Mouse (Mus musculus): ENCODE measurements around the gene Ruvbl1. TPM values are rescaled to one million over a fixed set of nuclear protein-coding genes. Genes with fewer than 3 reads are reported as not detected.

The Ruvbl1 gene
- polyA plus RNA-seq, 1 experiment from 2014 or later, result 125 TPM

- WGBS, result 77% methylated on average over 3 of the region's 3 CpGs
- H3K27me3 ChIP-seq (replicated peaks), result no peaks in the 10 kb centered on the region
- no peaks in the 10 kb centered on the region for H3K9me3 ChIP-seq
- H3K36me3 ChIP-seq, result no peaks in the 10 kb centered on the region
- no peak overlapping the region for H3K4me3 ChIP-seq (replicated peaks)
- H3K4me1 ChIP-seq (replicated peaks), result 0 out of 2 replicates have a peak, but pooled peaks cover 3% of the 10 kb centered on the region
- no peak for ATAC-seq
- no peak overlapping the region for H3K4me2 ChIP-seq (replicated peaks)
- H3K9ac ChIP-seq, result no peak overlapping the region
- no peak overlapping the region for H3K27ac ChIP-seq
These were observed 57.8 kb downstream of the Ruvbl1 start for GRCm38 (mm10) chr6:88523043-88523442.

- WGBS, result 88% methylated on average over 3 of the region's 3 CpGs
- Histone ChIP-seq H3K4me3 (replicated peaks) (no peak overlapping the region), H3K9ac (no peak overlapping the region), H3K27me3 (replicated peaks) (no peaks in the 10 kb centered on the region), H3K27ac (no peak overlapping the region), H3K4me2 (replicated peaks) (no peak overlapping the region), H3K36me3 (no peaks in the 10 kb centered on the region), H3K4me1 (replicated peaks) (0 out of 2 replicates have a peak, but pooled peaks cover 3% of the 10 kb centered on the region), H3K9me3 (no peaks in the 10 kb centered on the region)
- ATAC-seq, result no peak
These were observed 58.2 kb downstream of the Ruvbl1 start for GRCm38 (mm10) chr6:88523451-88523850.

- H3K4me2 ChIP-seq (replicated peaks), result no peak overlapping the region
- 84% methylated on average over 4 of the region's 4 CpGs for WGBS
These were observed 58.8 kb downstream of the Ruvbl1 start for GRCm38 (mm10) chr6:88524056-88524455.

GRCm38 (mm10) chr6:88530306-88530705, 65.1 kb downstream of the Ruvbl1 start:
- Histone ChIP-seq H3K27me3 (replicated peaks) (0 out of 2 replicates have a peak, but pooled peaks cover 1% of the 10 kb centered on the region), H3K4me3 (replicated peaks) (no peak overlapping the region), H3K36me3 (no peaks in the 10 kb centered on the region), H3K4me1 (replicated peaks) (no peaks in the 10 kb centered on the region), H3K27ac (no peak overlapping the region), H3K9me3 (no peaks in the 10 kb centered on the region), H3K4me2 (replicated peaks) (no peak overlapping the region), H3K9ac (no peak overlapping the region)
- no peak for ATAC-seq

More at GRCm38 (mm10) chr6:88524056-88524455, 58.8 kb downstream of the Ruvbl1 start:
- Histone ChIP-seq H3K4me1 (replicated peaks) (0 out of 2 replicates have a peak, but pooled peaks cover 3% of the 10 kb centered on the region), H3K4me3 (replicated peaks) (no peak overlapping the region), H3K27me3 (replicated peaks) (no peaks in the 10 kb centered on the region), H3K9ac (no peak overlapping the region), H3K27ac (no peak overlapping the region), H3K9me3 (no peaks in the 10 kb centered on the region), H3K36me3 (no peaks in the 10 kb centered on the region)
- ATAC-seq, result no peak

- 74% methylated on average over 2 of the region's 2 CpGs for WGBS
- Histone ChIP-seq H3K27ac (no peak overlapping the region), H3K4me1 (replicated peaks) (no peaks in the 10 kb centered on the region), H3K9me3 (no peaks in the 10 kb centered on the region), H3K27me3 (replicated peaks) (peaks cover 7% of the 10 kb centered on the region), H3K9ac (no peak overlapping the region), H3K36me3 (no peaks in the 10 kb centered on the region), H3K4me2 (replicated peaks) (no peak overlapping the region), H3K4me3 (replicated peaks) (no peak overlapping the region)
- ATAC-seq, result no peak
These were observed 75.0 kb downstream of the Ruvbl1 start for GRCm38 (mm10) chr6:88540093-88540755.

GRCm38 (mm10) chr6:88544241-88544640, 79.0 kb downstream of the Ruvbl1 start:
- Histone ChIP-seq H3K36me3 (no peaks in the 10 kb centered on the region), H3K9ac (no peak overlapping the region), H3K4me3 (replicated peaks) (no peak overlapping the region), H3K4me2 (replicated peaks) (no peak overlapping the region), H3K9me3 (no peaks in the 10 kb centered on the region), H3K27me3 (replicated peaks) (peaks cover 27% of the 10 kb centered on the region), H3K4me1 (replicated peaks) (no peaks in the 10 kb centered on the region), H3K27ac (no peak overlapping the region)
- 74% methylated on average over 3 of the region's 3 CpGs for WGBS
- ATAC-seq, result no peak

GRCm38 (mm10) chr6:88544644-88545396, 79.6 kb downstream of the Ruvbl1 start:
- no peak overlapping the region for H3K9ac ChIP-seq
- no peaks in the 10 kb centered on the region for H3K9me3 ChIP-seq
- H3K27me3 ChIP-seq (replicated peaks), result peaks cover 27% of the 10 kb centered on the region
- H3K4me1 ChIP-seq (replicated peaks), result no peaks in the 10 kb centered on the region
- H3K4me3 ChIP-seq (replicated peaks), result no peak overlapping the region
- H3K27ac ChIP-seq, result no peak overlapping the region
- H3K36me3 ChIP-seq, result no peaks in the 10 kb centered on the region
- WGBS, result 47% methylated on average over 11 of the region's 11 CpGs
- no peak overlapping the region for H3K4me2 ChIP-seq (replicated peaks)
- no peak for ATAC-seq

GRCm38 (mm10) chr6:88545397-88545790, 80.2 kb downstream of the Ruvbl1 start:
- Histone ChIP-seq H3K4me3 (replicated peaks) (no peak overlapping the region), H3K9ac (no peak overlapping the region), H3K9me3 (no peaks in the 10 kb centered on the region), H3K27ac (no peak overlapping the region), H3K4me1 (replicated peaks) (no peaks in the 10 kb centered on the region), H3K27me3 (replicated peaks) (peaks cover 27% of the 10 kb centered on the region), H3K36me3 (no peaks in the 10 kb centered on the region), H3K4me2 (replicated peaks) (no peak overlapping the region)
- no peak for ATAC-seq
- 42% methylated on average over 10 of the region's 10 CpGs for WGBS

Other genes with a start within 250 kb of the Ruvbl1 start
- not detected in 2 replicates for gene Dnajb8, start 243.1 kb upstream of the Ruvbl1 start, polyA plus RNA-seq (2015; fragmentation: Nextera tagmentation; extraction: Ambion mirVana)
- 40.1 and 40.7 TPM in 2 replicates for gene Eefsec, start 18.9 kb upstream of the Ruvbl1 start, polyA plus RNA-seq (2015; fragmentation: Nextera tagmentation; extraction: Ambion mirVana)
- gene Sec61a1, start 53.5 kb downstream of the Ruvbl1 start, polyA plus RNA-seq (2015; fragmentation: Nextera tagmentation; extraction: Ambion mirVana), result 256 and 276 TPM in 2 replicates
- gene Kbtbd12, start 172.5 kb downstream of the Ruvbl1 start, polyA plus RNA-seq (2015; fragmentation: Nextera tagmentation; extraction: Ambion mirVana), result 0.46 and 0.78 TPM in 2 replicates